Mouse (Mus musculus): ENCODE measurements around the gene Olfr24. TPM values are rescaled to one million over a fixed set of nuclear protein-coding genes. Genes with fewer than 3 reads are reported as not detected.
A peak's percentile ranks its signal among the peaks of the same experiment; 100 is the strongest.
"Not testable (repeated sequence)": the region's sequence is repeated elsewhere in the genome, so short reads cannot be mapped to it uniquely, and the experiment has no call there.

The Olfr24 gene
- not detected in 2 replicates for total RNA-seq (2017)

DNA sequence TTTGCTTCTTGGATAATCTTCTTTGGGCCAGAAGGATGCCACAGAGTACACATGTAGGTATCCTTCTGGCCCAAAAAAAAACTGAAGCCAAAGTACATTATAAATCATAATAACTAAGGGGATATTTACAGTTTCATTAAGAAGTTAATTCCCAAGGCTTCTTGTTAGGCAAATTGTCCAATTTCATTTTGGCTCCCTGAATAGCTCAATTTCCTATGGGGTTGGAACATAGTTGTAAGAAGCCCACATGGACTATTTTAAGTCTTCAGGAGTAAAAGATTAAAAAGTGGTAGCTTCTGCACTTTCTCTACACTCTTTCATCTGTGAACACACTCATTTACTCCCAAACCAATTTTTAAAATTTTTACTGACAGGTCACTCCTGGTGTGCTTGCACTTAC is at the start of gene Olfr24:
Gene Olfr24, minus strand, starts transcription at position 101 of the 400 bp plus-strand sequence.
- ATAC-seq (replicated peaks; ENCODE audit: low read depth, poor library complexity, severe bottlenecking): no peak

DNA sequence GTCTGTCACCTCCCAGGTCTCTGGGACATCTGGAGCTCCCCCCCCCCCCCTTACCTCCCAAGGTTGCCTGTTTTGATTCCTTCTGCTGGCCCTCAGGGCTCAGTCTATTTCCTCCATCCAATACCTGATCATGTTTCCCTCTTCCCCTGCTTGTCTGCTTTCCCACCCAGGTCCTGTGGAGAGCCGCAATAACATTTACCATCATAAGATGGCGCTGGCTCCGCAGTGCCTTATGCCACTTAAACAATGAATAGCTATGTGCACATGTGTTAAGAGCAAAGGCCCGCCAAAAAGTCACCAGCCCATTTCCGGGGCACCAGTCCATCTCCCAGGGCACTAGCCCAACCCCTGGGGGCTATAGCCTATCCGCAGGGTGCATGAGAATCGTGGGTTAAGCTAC is 21.5 kb upstream of the Olfr24 start:
- no peak for ATAC-seq (replicated peaks; ENCODE audit: low read depth, poor library complexity, severe bottlenecking)

DNA sequence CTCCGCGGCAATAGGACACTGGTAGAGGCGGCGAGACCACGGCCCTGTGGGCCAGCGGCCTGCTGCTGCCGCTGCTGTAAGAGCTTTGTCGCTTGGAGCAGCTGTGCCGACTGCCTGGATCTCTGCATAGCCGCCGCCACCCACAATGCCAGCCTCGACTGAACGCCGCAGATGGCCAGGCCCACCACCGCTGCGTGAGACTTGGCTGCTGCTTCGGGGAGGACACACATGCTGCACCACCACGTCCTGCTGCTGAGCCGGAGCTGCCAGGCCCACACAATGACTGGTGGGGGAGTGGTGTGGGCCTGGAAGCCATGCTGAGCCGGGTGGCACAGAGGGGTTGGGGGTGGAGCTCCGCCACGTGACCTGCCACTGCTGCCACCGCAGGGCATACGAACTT is 15.7 kb upstream of the Olfr24 start:
- ATAC-seq (replicated peaks; ENCODE audit: low read depth, poor library complexity, severe bottlenecking): no peak

DNA sequence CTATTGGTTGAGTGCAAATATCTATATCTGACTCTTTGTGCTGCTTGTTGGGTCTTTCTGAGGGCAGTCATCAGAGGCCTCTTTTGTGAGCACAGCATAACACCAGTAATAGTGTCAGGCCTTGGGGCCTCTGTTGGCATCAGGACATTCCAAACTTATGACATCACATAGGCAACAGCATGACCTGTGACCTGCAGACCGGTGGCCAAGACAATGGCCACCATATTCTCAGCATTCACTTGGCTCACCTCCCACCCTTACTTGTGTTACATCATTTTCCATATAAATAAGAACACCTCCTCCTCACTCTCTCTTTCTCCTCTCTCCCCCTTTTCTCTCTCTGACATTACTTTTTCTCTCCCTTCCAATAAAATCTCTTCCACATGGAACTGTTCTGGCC is 15.2 kb upstream of the Olfr24 start:
- ATAC-seq (replicated peaks; ENCODE audit: low read depth, poor library complexity, severe bottlenecking): no peak

DNA sequence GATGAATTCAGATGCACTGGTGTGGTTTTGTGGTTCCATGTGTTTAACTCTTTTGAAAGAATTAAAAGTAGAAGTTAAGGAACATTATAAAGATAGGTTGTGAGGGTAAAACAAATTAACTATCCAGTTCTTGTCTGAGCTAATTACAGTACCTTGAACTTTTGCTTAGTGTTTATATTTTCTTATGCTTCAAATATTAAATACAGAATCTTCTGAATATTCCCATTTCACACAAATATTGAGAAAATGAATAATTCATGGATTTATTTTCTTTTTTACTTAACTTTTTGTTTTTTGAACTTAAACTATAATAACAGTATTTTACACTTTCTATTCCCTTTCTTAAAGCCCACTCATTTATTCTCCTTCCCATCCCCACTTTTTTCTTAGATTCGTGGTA is 8.2 kb downstream of the Olfr24 start:
- no peak for ATAC-seq (replicated peaks; ENCODE audit: low read depth, poor library complexity, severe bottlenecking)

DNA sequence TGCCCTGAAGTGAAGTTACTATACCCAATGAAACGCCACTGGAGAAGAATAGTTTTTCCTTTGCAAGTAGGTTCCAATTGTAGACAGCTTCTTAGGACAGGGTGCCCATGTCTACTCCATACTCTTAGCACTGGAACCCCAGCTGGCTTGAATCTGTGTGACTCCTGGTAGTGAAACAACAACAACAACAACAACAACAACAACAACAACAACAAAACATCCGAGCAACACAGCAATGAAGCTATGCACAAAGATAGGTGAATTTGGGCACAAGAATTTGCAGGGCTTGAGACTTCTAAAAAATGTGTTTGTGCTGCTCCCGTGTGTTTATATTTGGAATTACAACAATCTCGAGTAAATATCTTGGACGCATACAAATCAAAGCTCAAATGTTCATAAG is 19.2 kb downstream of the Olfr24 start:
- ATAC-seq (replicated peaks; ENCODE audit: low read depth, poor library complexity, severe bottlenecking): peak; percentile 58; the same call in 1 of the 2 replicates

DNA sequence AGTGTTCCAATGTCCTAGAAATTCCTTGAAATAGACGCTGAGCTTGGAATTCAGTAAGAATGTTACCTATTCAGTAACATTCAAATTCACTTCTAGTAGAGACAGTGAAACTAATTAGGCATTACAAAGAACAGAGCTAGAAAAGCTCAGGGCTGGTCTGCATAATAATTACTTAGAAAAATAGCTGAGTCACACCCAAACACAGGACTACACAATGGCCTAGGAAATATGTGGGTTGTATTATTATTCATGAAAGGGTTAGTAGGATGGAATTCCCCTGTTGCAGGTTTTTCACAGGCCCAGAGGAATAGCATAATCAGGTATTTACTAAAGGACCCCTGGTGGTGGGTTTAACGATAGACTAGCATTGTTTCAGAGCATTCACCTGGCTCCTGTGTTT is 29.6 kb downstream of the Olfr24 start:
- not testable (repeated sequence) for ATAC-seq (replicated peaks; ENCODE audit: low read depth, poor library complexity, severe bottlenecking)

DNA sequence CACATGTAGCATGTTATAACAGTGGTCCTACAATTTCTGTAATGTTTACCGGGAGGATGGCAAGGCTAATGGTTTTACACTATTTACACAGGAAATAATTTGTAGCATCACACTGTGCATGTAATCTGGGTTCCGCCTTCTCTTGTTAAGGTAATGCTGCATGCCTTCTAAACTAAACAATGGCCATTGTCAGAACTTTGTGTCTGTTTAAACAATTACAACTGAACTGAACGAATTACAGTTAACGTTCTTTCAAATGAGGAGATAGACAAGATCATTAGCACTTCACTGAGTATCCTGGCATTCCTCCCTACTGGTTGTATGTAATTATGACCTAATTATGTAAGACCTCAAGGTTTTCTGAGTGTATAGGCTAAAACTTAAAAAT is 41.1 kb downstream of the Olfr24 start:
- ATAC-seq (replicated peaks; ENCODE audit: low read depth, poor library complexity, severe bottlenecking): no peak

DNA sequence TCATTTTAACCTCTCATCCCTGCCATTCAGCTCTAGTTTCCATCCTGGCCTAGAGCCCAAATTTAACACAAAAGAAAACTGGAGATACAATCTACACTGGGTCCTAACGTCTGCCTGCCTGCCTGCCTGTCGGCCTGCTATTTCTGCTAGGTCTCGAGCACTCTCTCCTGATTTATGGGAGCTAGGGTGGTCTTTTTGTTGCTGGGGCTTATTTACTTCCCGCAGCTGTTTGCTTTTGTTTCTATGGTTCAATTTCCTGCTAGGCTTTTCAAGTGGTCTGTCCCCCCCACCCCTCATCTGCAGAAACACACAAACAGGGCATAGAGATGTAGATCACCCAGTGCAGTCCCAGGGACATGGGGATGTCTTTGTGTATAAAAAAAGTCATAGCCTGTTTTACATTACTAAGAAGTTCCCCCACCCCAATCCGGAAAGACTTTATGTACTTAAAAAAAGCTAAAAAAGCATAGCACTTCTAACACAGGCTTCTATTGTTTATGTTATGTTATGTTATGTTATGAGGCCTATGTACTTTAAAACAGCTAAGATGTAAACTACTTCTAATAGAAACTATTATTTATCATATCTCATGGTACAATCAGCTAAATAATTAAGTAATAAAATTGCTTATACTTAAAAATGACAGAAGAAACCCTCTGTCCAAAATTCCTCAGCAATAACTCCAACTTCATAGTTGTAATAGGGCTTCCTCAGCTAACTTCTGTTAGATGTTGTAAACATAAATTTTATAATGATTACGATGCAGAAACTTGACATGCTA is 41.7 kb downstream of the Olfr24 start:
- ATAC-seq (replicated peaks; ENCODE audit: low read depth, poor library complexity, severe bottlenecking): no peak

DNA sequence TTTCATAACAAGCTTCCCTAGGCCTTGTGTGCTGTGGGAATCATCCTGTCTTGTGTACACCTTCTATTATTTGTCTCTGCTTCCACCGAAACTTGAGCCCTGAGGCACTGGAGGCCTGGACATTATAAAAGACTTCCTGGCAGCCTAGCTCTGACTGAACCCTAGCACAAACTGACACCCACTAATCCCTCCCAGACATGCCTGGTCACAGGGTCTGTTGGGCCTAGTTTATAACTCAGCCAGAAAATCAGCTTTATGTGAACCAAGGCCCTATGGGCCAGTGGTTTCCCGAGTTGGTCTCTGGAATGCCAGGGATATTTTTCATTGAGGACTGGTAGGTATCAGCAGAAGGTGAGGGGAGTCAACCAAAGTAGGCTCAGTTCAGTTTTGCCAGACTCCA is 42.8 kb downstream of the Olfr24 start:
- no peak for ATAC-seq (replicated peaks; ENCODE audit: low read depth, poor library complexity, severe bottlenecking)

DNA sequence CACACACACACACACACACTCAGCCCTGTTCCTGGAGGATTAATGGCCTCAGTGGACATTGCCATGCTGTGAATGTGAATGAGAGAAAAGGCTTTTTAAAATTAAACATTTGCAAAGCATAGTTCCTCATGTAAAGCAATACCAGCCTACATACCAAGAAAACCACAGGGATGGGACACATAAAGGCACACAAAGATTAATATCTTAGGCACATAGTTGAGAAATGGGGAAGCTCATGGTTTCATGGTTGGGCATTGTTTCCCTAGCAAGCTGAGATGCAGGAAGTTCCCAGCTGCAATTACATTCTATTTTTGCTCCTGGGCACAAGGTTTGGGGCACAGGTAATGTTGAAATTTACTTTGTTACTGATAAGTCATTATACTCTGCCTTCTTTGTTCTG is 58.2 kb downstream of the Olfr24 start:
- ATAC-seq (replicated peaks; ENCODE audit: low read depth, poor library complexity, severe bottlenecking): peak; percentile 81

Other genes with a start within 250 kb of the Olfr24 start
- not detected in 2 replicates for gene Muc16, start 89.5 kb downstream of the Olfr24 start, total RNA-seq (2017)
- not detected in 2 replicates for gene Olfr828, start 55.5 kb upstream of the Olfr24 start, total RNA-seq (2017)
- gene Olfr829, start 90.9 kb upstream of the Olfr24 start, total RNA-seq (2017): not detected in 2 replicates
- gene Olfr830, start 110.7 kb upstream of the Olfr24 start, total RNA-seq (2017): not detected in 2 replicates
- not detected in 2 replicates for gene Olfr832, start 173.1 kb upstream of the Olfr24 start, total RNA-seq (2017)
- gene Olfr834, start 224.0 kb upstream of the Olfr24 start, total RNA-seq (2017): not detected in 2 replicates

Data from common myeloid progenitor, adult 5-6 weeks (primary cell).